Mouse (Mus musculus) MEL-GATA-1-ER (cell line): ENCODE measurements at regions not wholly inside any gene's neighbourhood (a gene's known extent, or its start where the extent isn't known, plus 50 kb on each side); places are given as distances from the start of the nearest gene placed in this dataset.
"Not testable (repeated sequence)": the region's sequence is repeated elsewhere in the genome, so short reads cannot be mapped to it uniquely, and the experiment has no call there.

Source experiments
- DNase-seq: peaks from one replicate; pipeline ENCODE4 v3.0.0-alpha.2; 2012; ENCODE audit warnings: low read depth; ENCODE audit errors: extremely low read depth

- no peak for DNase-seq
Observed at GRCm38 (mm10) chr5:148657936-148658640, 105.5 kb upstream of the Ubl3 start.

GRCm38 (mm10) chr5:148652525-148653243 lies 100.1 kb upstream of the Ubl3 start:
- no peak for DNase-seq

DNA sequence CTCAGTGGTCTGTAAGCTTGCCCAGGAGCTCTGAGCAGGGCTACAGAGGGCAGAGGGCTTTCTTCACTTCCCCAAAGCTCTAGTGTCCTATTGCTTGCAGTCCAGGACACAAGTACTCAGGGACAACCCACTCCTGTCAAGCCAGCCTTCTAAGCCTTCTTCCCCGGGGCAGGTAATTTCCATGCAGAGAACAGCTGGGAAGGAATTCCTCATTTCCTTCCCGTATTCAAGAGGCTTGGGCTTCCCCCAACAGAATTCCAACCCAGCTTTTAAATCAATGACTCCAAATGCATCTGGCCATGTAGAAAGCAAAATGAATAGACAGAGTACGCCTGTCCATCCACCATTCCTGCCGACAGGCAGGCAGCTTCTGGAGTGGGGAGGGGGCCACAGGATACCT lies 99.1 kb upstream of the Ubl3 start:
- no peak for DNase-seq

DNA sequence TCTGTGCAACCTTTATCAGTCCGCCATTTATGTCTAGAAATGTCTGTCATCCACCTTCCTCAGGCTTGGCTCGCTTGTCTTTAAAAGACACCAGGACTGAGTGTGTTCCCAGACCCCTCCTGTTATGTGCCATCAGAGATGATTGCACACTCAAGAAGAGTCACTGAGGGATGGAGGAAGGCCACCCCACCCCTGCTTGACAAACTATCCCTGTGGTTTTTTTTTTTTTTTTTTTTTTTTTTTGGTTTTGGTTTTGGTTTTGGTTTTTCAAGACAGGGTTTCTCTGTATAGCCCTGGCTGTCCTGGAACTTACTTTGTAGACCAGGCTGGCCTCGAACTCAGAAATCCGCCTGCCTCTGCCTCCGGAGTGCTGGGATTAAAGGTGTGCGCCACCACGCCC lies 97.0 kb upstream of the Ubl3 start:
- DNase-seq, result not testable (repeated sequence)

DNA sequence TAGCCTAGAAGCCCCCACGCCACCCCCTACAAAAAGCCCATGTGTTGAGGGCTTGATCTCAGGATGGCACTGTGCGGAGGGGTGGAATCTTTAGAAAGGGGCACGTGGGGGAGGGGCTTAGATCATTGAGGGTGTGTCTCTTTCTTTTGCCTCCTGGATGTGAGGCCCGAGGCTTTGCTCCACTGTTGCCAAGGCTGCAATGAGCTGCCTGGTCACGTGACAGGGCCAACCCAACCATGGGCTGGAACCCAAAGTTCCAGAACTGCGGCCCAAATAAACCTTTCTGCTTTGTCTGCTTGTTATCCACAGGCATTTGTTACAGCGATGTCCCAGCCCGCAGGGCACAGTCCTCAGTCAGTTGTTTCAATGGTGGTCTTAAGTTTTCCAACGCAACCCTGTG lies 96.5 kb upstream of the Ubl3 start:
- no peak for DNase-seq

DNA sequence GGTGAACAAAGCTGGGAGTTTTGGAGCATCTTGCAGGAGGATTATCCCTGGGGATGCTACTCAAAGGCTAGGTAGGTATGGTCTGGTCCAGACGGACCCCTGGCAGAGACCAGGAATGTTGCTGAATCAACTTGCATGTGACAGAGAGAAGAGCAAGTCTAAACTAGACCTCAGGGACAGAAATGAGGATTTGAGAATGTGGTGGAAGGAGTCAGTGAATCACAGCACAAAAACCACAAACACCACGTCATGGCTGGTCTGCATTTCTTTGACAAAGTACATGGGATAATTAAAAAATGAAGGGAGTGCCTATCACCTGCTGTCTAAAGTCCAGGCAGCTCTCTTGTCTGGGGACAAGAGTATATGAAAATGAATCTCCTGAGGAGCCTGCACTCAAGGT lies 95.1 kb upstream of the Ubl3 start:
- DNase-seq, result no peak

DNA sequence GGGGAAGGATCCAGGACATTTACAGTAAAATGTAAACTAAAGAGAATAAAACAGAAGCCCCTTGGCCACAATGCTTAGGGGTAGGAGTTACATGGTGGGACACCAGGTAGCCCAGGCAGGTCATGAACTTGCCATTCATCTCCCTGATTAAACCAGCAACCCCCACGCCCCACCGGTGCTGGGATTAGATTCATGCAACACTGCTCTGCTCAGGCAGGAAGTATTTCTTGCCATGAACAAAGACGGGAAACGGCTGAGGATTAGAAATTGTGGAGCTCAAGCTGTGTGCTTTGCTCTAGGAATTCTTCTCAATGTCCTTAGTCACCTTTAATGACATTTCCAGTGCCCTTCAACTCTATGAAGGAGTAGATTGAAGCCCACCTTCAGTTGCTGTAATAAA lies 93.2 kb upstream of the Ubl3 start:
- no peak for DNase-seq

DNA sequence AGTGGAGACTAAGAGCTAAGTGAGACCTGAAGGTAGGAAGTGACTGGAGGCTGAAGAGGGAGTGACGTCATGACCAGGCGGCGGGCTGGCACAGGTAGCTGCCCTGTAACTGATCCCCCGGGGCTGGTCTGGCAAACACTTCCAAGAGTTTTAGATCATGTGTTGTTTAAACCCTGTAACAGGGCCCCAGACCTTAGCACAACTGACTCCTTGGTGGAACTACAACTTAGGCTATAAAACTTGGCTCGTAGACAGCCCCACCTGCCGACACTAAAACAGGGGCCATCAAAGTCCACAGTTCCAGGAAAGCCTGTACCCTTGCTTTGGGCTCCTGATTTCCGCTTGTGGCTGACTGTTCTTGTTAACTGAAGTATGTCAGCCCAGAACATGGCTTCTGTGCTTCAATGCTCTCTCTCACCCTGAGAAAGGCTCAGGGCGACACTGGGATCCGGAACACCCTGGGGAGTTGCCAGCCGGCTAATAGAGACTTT lies 92.6 kb upstream of the Ubl3 start:
- no peak for DNase-seq

GRCm38 (mm10) chr5:148644345-148644744 lies 91.8 kb upstream of the Ubl3 start:
- no peak for DNase-seq

DNA sequence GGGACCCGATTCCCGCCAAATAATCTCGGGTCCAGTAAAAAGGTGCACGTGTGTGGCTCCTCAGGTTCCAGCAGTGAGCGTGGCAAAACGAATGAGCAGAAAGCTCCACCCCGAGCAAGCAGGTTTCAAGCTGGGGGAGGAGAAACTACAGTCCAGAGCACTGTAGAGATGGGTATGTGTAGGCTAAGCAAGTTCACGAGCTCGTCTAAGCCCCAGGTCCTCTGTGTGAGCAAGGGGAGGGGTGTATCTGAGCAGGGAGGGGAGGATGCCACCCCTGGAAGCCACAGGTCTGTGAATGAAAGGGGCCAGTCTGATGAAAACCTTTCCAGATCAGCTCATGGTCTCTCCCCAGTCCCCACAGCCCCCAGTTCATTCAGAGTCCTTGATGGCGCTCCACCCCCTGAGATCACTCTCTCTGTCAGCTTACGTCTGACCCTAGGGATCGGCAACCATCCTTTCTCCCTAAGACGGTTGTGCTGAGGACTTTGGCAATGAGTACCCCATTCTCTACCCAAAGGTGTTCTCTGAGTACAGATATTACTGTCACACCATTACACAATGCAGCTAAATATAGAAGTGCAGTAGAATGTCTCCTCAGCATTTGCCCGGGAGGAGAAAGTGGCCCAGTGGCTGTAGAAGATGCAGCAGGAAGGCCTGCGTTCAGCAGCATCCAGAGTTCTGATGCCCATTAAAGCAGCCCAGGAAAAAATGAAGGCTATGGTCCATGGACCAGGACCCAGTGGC lies 89.2 kb upstream of the Ubl3 start:
- no peak for DNase-seq

DNA sequence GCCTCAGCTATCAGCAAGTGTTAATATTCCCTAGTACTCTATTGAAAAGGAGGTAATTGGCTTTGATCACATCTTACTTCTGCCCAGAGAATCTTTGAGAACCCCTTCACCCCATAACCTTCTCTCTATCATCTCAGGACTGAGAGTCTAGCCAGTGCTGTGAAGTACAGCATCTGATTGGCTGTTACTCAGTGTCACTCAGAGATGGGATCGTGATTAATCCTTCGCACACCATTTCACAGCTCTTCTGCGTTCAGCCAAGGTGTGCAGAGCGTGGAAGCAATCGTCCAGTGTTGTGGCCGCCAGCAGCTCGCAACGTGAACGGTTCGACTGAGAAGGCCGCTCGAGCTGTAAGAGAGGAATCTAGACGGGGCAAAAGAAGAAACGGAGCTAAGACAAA lies 87.9 kb upstream of the Ubl3 start:
- DNase-seq, result no peak

DNA sequence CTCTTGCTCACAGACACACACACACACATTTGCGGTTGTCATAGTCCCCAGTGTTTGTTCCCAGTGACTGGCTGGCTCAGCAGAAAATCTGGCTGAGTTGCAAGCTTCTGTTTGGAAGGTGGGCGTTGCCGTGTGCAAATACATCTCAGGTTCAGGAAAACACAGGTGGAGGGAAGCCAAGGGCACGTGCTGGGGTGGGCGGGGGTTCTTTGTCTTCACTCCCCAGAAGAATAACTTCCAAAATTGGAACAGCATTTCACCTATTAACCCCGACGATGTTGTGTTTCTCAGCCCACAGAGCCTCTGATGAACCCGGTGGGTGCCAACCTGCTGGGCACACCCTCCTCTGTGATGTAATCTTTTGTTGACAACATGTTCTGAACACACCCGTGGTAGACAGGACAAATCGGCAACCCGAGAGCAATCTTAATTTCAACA lies 82.3 kb upstream of the Ubl3 start:
- no peak for DNase-seq

GRCm38 (mm10) chr5:148633999-148634398 lies 81.4 kb upstream of the Ubl3 start:
- DNase-seq, result no peak

GRCm38 (mm10) chr5:148633331-148633730 lies 80.7 kb upstream of the Ubl3 start:
- no peak for DNase-seq

DNA sequence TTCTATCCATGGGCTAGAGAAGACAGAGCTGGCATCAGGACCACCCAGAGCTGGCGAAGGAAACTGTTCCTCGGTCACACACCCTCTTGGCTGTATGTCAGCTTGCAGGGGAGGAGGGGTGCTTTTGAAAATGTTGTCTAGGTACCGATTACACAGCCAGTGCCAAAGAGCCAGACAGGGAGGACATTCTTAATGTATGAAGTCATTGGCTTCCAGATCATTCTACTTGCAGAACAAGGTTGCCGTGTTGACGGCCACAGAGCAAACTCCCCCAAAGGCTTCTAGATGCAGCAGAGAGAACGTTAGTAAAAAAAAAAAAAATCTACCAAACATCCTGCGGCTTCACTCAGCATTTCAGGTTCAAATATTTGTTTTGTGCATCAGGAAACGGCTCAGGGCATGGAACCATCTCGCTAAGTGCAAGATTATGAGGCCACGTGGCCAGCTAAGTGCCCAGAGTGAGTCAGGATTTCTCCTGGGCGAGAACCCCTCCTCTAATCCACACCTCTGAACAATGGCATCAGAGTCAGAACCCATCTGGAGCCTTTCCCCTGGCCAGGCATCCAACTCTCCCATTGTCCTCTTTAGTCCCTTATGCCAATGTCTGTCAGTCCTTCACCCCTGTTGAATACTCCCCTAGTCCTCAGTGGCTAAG lies 80.1 kb upstream of the Ubl3 start:
- no peak for DNase-seq

DNA sequence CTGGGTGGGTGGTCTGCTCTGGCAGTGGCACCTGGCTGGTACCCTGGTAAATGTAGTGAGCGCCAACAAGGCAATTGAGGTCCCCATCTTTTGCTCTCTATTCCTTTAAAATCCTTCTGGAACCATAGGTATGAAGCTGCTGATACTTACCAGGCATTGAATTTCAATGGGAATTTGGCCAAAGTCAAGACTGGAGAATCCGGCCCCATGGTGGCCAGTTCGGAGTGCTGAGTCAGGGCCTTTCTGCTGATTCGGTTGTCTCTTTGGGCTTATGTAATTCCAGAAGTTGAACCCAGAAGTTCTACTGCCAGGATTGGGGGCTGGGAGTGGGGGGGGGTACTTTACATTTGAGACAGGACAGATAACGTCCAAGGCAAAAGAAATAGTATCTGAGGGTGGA lies 79.0 kb upstream of the Ubl3 start:
- no peak for DNase-seq

GRCm38 (mm10) chr5:148626014-148626413 lies 73.4 kb upstream of the Ubl3 start:
- no peak for DNase-seq

DNA sequence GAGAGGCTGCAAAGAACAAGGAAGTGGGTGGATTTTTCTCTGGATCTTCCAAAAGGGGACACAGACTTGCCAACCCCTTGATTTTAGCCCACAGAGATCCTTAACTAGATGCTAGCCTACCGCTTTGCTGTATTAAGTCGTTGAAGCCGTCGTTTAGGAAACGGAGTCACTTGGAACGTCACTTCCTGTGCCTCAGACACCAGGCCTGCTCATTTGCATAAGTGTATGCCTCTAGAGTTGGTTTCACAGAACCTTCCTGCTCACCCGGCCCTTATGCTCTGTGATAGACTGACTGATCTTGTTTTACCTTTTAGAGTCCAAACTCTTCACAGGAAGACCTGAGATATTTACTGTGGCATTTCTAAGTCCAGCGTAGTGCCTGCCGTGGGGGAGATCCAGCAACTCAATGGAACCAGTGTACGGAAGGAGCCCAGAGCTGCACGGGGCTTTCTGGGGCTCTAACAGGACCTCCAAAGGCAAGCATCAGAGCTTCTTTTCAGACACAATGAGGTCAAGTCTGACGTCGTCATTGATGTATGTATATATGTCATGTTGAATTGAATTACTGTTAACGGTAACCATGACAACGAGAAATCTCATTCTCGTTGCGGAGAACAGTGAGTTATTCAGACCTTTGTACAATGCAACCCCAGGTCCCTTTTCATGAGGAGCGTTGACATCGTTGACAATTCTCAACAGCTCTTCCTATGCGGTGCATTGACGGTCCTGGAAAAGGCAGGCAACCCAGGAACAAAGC lies 72.2 kb upstream of the Ubl3 start:
- DNase-seq, result no peak

DNA sequence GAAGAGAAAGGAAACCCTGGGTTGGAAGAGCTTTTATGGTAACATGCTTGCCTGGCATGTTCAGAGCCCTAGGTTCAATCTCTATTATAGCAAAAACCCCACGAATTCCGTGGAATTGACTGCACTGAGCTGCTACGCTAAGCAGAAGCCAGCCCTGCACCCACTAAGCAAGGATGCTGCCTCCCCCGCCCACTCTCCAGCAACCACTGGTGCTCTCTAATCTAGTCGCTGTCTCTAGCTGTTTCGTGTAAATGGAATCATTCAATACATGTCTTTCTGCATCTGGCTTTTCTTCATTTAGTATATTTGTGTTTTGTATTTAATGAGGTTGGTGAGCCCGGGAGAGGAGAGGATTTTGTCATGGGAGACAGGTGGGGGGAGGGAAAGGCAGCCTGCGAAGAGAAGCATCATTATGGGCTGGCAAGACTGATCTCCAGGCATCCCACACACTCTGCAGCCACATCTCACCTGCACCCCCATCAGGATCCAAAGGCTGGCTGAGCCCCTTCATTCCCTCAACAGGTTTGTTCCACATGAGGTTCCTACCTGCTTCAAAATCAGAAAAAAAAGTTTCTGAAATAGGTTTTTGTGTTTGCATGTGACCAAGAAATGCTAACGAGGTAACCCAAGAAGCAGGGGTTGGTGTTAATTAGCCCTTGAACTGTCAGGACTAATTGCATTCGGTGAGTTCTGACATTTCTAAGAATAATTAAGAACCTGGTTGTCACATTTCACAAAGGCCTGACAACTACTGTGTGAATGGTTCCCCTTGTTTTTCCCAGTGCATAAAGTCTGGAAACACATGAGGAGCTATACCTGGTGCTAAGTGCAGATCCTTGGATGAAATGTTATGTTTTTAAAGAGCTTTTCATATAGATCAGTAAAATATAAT lies 68.6 kb upstream of the Ubl3 start:
- no peak for DNase-seq

DNA sequence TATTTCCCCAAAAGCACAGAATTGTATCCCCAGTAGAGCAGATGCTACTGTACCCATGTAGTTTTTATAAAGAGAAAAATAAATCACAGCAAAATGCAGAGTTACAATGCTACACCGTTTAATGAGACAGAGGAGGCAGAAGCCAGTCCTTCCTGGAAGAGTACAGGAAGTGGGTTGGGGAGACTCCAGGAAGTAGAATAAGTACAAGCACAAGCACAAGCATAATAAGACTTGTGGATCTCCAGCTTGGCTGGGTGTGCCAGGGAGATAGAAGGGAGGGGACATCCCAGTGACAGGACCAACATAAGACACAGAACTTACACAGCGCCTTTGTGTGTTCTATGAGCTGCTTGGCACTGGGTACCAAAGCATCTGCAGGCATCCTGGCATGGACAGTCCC lies 67.3 kb upstream of the Ubl3 start:
- no peak for DNase-seq
